In the genomic region with DNA sequence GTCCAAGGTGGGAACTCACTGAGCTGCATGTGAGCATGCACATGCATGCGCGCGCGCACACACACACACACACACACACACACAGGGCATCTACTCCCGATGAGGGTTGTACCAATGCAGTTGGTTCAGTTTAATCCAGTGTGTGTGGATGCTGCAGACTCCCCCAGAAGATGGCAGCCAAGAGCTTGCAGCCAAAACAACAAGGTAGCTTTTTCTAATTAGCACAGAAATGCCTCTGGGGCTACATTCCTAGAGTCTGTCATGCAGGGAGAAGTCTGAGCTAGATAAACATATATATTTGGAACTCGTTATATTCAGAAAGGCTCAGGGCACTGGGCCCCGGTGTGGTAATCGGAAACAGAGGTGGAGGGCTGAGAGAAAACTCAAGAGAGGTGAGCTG, we compare ENCODE assay signal across 8 mouse cellular contexts.
DNase-seq lines count a peak whose midpoint lies in the region; ATAC-seq and TF ChIP-seq lines count a peak whose summit lies in the region.

No protein-coding gene starts in this region.

- no peaks in the 10 kb centered on the region for H3K4me1 ChIP-seq in heart, adult 2 months (ENCODE audit: control insufficient read depth, insufficient read depth, low read length)
- H3K4me1 ChIP-seq in heart, embryonic 10.5 days = 0 out of 2 replicates have a peak, but pooled peaks cover 4% of the 10 kb centered on the region
- H3K4me1 ChIP-seq in liver, embryonic 14.5 days (replicated peaks; ENCODE audit: control insufficient read depth in 2 of 2, insufficient read depth in 2 of 2, low read length in 1 of 2) = no peaks in the 10 kb centered on the region
- peaks cover 5% of the 10 kb centered on the region for H3K4me1 ChIP-seq in neural tube, embryonic 14.5 days (ENCODE audit: control insufficient read depth, insufficient read depth, low read length)

- TF ChIP-seq EP300 in heart, adult 2 months (IDR thresholded peaks at IDR 0.05; ENCODE audit: insufficient read depth, low read depth, low read length) = no peak
- no peak for TF ChIP-seq EP300 in liver, embryonic 14.5 days (IDR thresholded peaks at IDR 0.05; ENCODE audit: low read depth)

- TF ChIP-seq POLR2A in heart, adult 2 months (IDR thresholded peaks at IDR 0.05; ENCODE audit: insufficient read depth, low read depth, low read length) = no peak

- H3K27me3 ChIP-seq in heart, adult 2 months (ENCODE audit: control insufficient read depth, insufficient read depth, low read length) = no peaks in the 10 kb centered on the region
- H3K27me3 ChIP-seq in heart, embryonic 10.5 days (ENCODE audit: insufficient read depth, poor library complexity, severe bottlenecking) = no peaks in the 10 kb centered on the region
- no peaks in the 10 kb centered on the region for H3K27me3 ChIP-seq in liver, embryonic 14.5 days (ENCODE audit: control insufficient read depth, insufficient read depth, low read length)
- H3K27me3 ChIP-seq in neural tube, embryonic 14.5 days (ENCODE audit: control insufficient read depth, insufficient read depth, low read length) = no peaks in the 10 kb centered on the region

- peak; percentile 78 for TF ChIP-seq CTCF in heart, adult 2 months (IDR thresholded peaks at IDR 0.05)
- TF ChIP-seq CTCF in liver, embryonic 14.5 days (IDR thresholded peaks at IDR 0.05; ENCODE audit: low read depth) = peak; percentile 54

- no peak overlapping the region for H3K4me2 ChIP-seq in liver, embryonic 14.5 days (ENCODE audit: low read depth)
- H3K4me2 ChIP-seq in neural tube, embryonic 14.5 days (ENCODE audit: low read depth, low read length) = no peak overlapping the region

- WGBS in heart, adult 2 months = 53% methylated on average over 8 of the region's 8 CpGs
- 66% methylated on average over 8 of the region's 8 CpGs for WGBS in heart, embryonic 10.5 days
- WGBS in liver, embryonic 14.5 days (ENCODE audit: insufficient replicate concordance) = 70% methylated on average over 8 of the region's 8 CpGs
- WGBS in neural tube, embryonic 14.5 days = 66% methylated on average over 8 of the region's 8 CpGs

- H3K27ac ChIP-seq in heart, adult 2 months = no peak overlapping the region
- no peak overlapping the region for H3K27ac ChIP-seq in heart, embryonic 10.5 days
- H3K27ac ChIP-seq in liver, embryonic 14.5 days = no peak overlapping the region
- no peak overlapping the region for H3K27ac ChIP-seq in neural tube, embryonic 14.5 days (ENCODE audit: low read depth, low read length)

- H3K9me3 ChIP-seq in heart, embryonic 10.5 days = no peaks in the 10 kb centered on the region
- H3K9me3 ChIP-seq in liver, embryonic 14.5 days (ENCODE audit: control insufficient read depth, low read length) = no peaks in the 10 kb centered on the region
- no peaks in the 10 kb centered on the region for H3K9me3 ChIP-seq in neural tube, embryonic 14.5 days (ENCODE audit: control insufficient read depth, low read length)

- H3K9ac ChIP-seq in heart, adult 2 months (ENCODE audit: low read depth, low read length) = no peak overlapping the region
- no peak overlapping the region for H3K9ac ChIP-seq in liver, embryonic 14.5 days (replicated peaks)
- H3K9ac ChIP-seq in neural tube, embryonic 14.5 days (replicated peaks; ENCODE audit: low read depth, low read length) = no peak overlapping the region

- H3K79me2 ChIP-seq in heart, adult 2 months (replicated peaks; ENCODE audit: control insufficient read depth, insufficient read depth, low read length) = no peaks in the 10 kb centered on the region; the same call in 1 of the 2 replicates

- no peak overlapping the region for H3K4me3 ChIP-seq in heart, adult 2 months
- no peak overlapping the region for H3K4me3 ChIP-seq in heart, embryonic 10.5 days
- no peak overlapping the region for H3K4me3 ChIP-seq in liver, embryonic 14.5 days (ENCODE audit: insufficient read depth in 1 of 2, low read depth in 2 of 2, low read length in 2 of 2)
- no peak overlapping the region for H3K4me3 ChIP-seq in neural tube, embryonic 14.5 days (ENCODE audit: low read depth, low read length)

- intact Hi-C loops in heart, adult 2 months (cut with DNase I) = loop anchor here (10.0 kb wide), 3 partner anchors 116 to 306 kb away; a partner anchor contains a TSS

- no peak for ATAC-seq in liver, embryonic 14.5 days (ENCODE audit: insufficient read depth)
- ATAC-seq in neural tube, embryonic 14.5 days (ENCODE audit: low read depth) = peak; percentile 76; the same call in 1 of the 2 replicates
- no peak for ATAC-seq in monocyte, adult 5-6 weeks (replicated peaks; ENCODE audit: insufficient number of reproducible peaks, low FRiP score, low TSS enrichment, poor library complexity, severe bottlenecking)

- no peaks in the 10 kb centered on the region for H3K36me3 ChIP-seq in heart, adult 2 months (ENCODE audit: control insufficient read depth, insufficient read depth, low read length)
- no peaks in the 10 kb centered on the region for H3K36me3 ChIP-seq in heart, embryonic 10.5 days
- no peaks in the 10 kb centered on the region for H3K36me3 ChIP-seq in liver, embryonic 14.5 days (replicated peaks; ENCODE audit: control insufficient read depth, insufficient read depth, low read depth)
- H3K36me3 ChIP-seq in neural tube, embryonic 14.5 days (ENCODE audit: control insufficient read depth, insufficient read depth, low read length) = no peaks in the 10 kb centered on the region

- DNase-seq in heart, adult 2 months = peak; percentile 19 to 44
- no peak for DNase-seq in heart, embryonic 10.5 days (ENCODE audit: low spot score)
- DNase-seq in cerebellum, postnatal 4 days (ENCODE audit: low spot score in 2 of 2) = peak; percentile 31 to 59
- peak; percentile 37 to 76 for DNase-seq in frontal cortex, postnatal 36 days (ENCODE audit: low spot score in 2 of 2)
- peak; percentile 75 for DNase-seq in kidney, postnatal 25 days
- no peak for DNase-seq in liver, embryonic 14.5 days (ENCODE audit: low read depth in 3 of 3, low spot score in 3 of 3)

Comparison
In these comparisons a context has a peak if more than half of its experiments do, and no peak if none do; other contexts are left out.
1. DNase-seq: peak in heart, adult 2 months (2 of 2), cerebellum, postnatal 4 days (2 of 2), frontal cortex, postnatal 36 days (2 of 2) and kidney, postnatal 25 days (2 of 2); none in heart, embryonic 10.5 days (single experiment) and liver, embryonic 14.5 days (0 of 3).